Mouse (Mus musculus): ENCODE measurements around the gene Nrp2. TPM values are rescaled to one million over a fixed set of nuclear protein-coding genes. Genes with fewer than 3 reads are reported as not detected.

Nrp2 gene
- 86.4 and 97.2 TPM in 2 replicates for polyA plus RNA-seq (2012; ENCODE audit: insufficient read depth, insufficient read length, missing spikeins)

DNA sequence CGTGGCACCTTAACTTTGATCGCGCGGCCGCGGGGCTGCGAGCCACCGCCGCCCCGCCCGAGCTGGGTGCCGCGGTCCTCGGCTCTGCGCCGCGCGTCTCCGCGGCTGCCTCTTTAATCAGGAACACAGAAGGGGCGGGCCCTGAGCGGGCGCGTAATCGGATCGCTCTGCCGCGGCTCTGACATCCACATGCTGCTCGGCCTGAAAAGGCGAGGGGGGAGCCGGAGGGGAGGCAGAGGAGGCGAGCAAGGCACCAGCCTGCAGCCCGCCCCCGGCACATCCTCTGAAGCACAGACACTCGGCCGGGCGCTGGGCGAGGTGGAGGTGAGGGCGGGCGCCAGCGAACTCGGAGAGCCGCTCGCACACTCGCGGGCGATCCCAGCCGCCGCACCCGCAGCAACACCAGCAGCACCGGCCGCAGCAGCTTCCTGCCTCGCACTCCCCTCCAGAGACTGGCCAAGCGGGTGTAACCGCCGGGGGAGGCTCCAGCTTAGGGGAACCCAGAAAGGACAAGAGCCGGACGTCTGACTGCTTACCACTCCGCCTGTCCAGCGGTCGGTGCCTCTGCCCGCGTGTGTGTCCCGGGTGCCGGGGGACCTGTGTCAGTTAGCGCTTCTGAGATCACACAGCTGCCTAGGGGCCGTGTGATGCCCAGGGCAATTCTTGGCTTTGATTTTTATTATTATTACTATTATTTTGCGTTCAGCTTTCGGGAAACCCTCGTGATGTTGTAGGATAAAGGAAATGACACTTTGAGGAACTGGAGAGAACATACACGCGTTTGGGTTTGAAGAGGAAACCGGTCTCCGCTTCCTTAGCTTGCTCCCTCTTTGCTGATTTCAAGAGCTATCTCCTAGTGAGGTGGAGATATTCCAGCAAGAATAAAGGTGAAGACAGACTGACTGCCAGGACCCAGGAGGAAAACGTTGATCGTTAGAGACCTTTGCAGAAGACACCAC is at the start of gene Nrp2:
TSS of gene Nrp2 (plus strand) at position 128 of the 959 bp plus-strand sequence.
- peak; percentile 87; the same call in 1 of the 2 replicates for TF ChIP-seq POLR2A (IDR thresholded peaks at IDR 0.05; ENCODE audit: borderline replicate concordance, low read depth, low read length)
- no peak for TF ChIP-seq CTCF (IDR thresholded peaks at IDR 0.05; ENCODE audit: low read depth, low read length)
- peak within 1 kb of the TSS; percentile 99 for H3K27ac ChIP-seq (ENCODE audit: insufficient read depth, low read depth, low read length)

DNA sequence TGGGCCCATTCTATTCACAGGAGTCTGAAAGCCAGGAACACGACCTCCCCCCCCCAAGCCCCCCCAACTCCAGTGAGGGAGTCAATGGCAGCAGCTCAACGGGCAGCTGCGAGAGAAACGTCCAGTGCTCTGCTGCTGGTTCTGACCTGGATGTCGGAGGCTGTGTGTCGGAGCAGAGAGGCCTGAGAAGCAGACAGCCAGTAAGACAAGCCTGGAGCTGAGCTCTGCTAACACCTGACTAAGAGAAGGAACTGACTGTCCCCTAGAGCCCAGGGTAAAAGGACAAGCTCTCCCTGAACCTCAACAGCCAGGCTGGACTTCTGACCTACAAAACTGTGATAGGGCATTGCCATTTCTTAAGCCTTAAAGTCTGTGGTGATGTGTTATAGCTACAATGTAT is 48.6 kb upstream of the Nrp2 start:
- no peaks in the 10 kb centered on the region for H3K4me1 ChIP-seq (ENCODE audit: control insufficient read depth, insufficient read depth, low read length)
- no peak overlapping the region for H3K27ac ChIP-seq (ENCODE audit: insufficient read depth, low read depth, low read length)
- TF ChIP-seq POLR2A (IDR thresholded peaks at IDR 0.05; ENCODE audit: borderline replicate concordance, low read depth, low read length), result no peak
- TF ChIP-seq CTCF (IDR thresholded peaks at IDR 0.05; ENCODE audit: low read depth, low read length), result no peak
- H3K4me3 ChIP-seq (ENCODE audit: insufficient read depth, low read length), result no peak overlapping the region

More for the DNA sequence above, at the start of gene Nrp2:
- H3K4me1 ChIP-seq (ENCODE audit: control insufficient read depth, insufficient read depth, low read length), result peaks cover 16% of the 10 kb centered on the region
- H3K4me3 ChIP-seq (ENCODE audit: insufficient read depth, low read length), result peak within 1 kb of the TSS; percentile 70

DNA sequence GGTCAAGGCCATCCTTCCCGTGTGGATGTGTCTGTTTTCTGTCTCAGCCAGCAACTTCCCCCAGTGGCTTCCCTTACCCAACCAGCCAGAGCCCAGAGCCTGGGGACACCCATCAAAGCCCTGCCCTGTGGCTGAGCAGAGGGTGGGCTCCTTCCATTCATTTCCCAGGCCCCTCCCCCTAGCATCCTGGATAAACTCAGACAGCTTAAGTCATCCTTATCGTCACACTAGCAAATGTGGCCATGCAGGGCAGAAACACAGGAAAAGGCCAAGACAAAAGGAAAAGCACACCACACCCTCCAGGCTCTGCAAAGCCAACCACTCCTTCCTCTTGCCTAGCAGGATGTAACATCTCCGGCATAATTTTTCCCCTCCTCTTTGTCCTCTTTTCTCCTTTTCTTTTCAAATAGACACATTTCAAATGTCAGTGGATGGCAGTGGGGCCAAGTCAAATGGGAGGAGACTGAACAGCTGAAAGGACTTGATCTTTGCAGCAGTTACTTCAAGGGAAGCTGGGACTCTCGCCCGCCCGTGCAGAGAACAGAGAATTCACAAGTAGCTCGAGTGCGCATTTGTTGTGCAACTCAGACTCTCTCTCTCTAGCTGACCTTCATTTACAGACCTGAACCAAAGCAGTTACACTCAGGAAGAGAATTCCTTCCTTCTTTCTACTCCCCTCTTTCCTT is 38.0 kb upstream of the Nrp2 start:
- TF ChIP-seq POLR2A (IDR thresholded peaks at IDR 0.05; ENCODE audit: borderline replicate concordance, low read depth, low read length) (no peak), CTCF (IDR thresholded peaks at IDR 0.05; ENCODE audit: low read depth, low read length) (no peak)
- no peaks in the 10 kb centered on the region for H3K4me1 ChIP-seq (ENCODE audit: control insufficient read depth, insufficient read depth, low read length)
- H3K4me3 ChIP-seq (ENCODE audit: insufficient read depth, low read length), result no peak overlapping the region
- no peak overlapping the region for H3K27ac ChIP-seq (ENCODE audit: insufficient read depth, low read depth, low read length)

DNA sequence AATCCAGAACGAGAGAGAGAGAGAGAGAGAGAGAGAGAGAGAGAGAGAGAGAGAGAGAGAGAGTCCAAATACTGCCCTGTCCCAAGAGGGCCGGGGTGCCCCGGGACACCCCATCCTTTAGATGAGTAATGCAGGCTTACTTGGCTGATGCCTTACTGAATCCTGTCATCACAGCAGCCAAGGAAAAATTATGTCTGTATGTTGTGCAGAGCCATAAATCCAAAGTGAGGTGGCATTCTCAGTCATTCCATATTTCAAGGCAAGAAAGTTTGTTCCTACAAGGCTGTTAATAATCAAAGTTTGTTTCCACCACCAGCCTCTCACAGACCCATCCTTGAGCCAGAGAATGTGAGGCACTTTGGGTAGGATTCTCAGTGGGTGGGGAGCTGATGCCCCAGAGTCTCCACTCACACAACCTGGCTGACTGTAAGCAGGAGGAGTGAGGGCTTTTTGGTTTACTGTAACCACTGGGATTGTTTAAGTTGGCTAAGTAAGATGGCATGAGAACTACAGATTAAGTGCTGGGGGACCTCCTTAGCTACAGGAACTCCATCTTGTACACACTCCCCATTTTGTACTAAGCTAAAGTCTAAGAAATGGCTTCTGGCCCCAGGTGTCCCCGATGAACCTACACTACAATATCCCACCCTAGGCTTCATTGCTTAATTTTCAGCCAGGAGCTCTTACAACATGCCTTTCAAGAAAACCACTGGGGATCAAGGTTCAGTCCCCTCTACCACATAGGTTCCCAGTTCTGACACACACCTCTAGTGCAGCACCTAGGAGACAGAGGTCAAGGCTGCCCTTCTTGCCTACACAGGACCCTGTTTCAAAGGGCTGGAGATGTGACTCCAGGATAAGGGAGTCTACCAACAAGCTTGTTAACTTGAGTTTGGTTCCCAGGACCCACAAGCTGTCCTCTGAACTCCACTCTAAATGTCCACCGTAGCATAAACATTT is 37.0 kb upstream of the Nrp2 start:
- no peaks in the 10 kb centered on the region for H3K4me1 ChIP-seq (ENCODE audit: control insufficient read depth, insufficient read depth, low read length)
- no peak overlapping the region for H3K4me3 ChIP-seq (ENCODE audit: insufficient read depth, low read length)
- TF ChIP-seq CTCF (IDR thresholded peaks at IDR 0.05; ENCODE audit: low read depth, low read length) (no peak), POLR2A (IDR thresholded peaks at IDR 0.05; ENCODE audit: borderline replicate concordance, low read depth, low read length) (no peak)
- no peak overlapping the region for H3K27ac ChIP-seq (ENCODE audit: insufficient read depth, low read depth, low read length)

DNA sequence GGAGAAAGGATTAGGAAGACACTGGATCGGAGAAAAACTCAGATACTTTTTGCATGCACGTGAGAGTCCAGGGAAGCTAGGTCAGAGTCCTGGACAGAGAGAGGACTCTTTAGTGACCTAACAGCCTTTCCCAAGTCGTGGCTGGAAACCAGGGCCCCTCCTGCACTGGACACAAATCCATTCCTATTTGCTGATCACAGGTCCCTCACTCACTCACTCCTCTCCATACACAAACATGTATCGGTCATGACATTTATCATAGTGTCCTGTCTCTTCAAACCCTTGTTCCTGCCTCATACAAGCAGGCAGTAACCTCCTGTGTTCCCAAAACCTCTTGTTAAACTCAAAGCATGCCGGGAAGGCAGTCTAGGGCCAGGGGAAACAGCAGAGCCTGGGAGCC is 36.3 kb upstream of the Nrp2 start:
- TF ChIP-seq POLR2A (IDR thresholded peaks at IDR 0.05; ENCODE audit: borderline replicate concordance, low read depth, low read length) (no peak), CTCF (IDR thresholded peaks at IDR 0.05; ENCODE audit: low read depth, low read length) (no peak)
- no peaks in the 10 kb centered on the region for H3K4me1 ChIP-seq (ENCODE audit: control insufficient read depth, insufficient read depth, low read length)
- H3K4me3 ChIP-seq (ENCODE audit: insufficient read depth, low read length), result no peak overlapping the region
- no peak overlapping the region for H3K27ac ChIP-seq (ENCODE audit: insufficient read depth, low read depth, low read length)

DNA sequence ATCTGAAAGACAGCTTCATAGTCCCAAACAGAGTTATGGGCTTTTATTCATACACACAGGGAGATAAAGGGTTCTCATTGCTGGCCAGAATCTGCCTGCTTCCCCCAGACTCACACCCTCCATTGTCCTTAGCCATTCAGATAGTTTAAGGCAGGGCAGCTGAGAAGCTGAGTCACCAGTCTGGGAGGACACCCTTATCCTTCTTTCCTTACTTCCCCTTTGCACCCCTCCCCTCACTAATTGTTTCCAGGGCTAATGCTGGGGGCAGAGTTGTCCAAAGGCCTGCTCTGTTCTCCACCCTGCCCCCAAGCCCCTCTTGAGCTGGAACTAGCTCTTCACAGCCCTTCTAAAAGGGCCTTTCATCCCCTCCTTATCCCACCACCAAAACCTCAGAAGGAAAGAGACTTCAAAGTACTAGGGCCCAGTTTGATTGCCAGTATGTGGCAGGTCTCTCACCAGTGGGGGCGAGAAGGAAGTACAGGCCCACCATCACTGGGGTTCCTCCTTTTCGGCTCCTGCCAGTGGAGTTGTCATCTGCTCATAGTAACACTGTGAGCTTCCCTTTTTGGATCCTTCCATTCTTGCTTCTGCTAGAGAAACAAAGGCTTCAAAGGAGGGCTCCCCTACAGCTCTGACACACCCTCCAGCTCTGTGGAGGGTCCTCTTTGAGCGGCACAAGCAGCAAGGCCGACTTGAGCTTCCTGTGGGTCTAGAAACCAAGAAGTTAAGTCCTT is 24.3 kb upstream of the Nrp2 start:
- TF ChIP-seq POLR2A (IDR thresholded peaks at IDR 0.05; ENCODE audit: borderline replicate concordance, low read depth, low read length) (no peak), CTCF (IDR thresholded peaks at IDR 0.05; ENCODE audit: low read depth, low read length) (no peak)
- H3K4me1 ChIP-seq (ENCODE audit: control insufficient read depth, insufficient read depth, low read length), result peaks cover 18% of the 10 kb centered on the region
- peak overlapping the region; percentile 78 for H3K27ac ChIP-seq (ENCODE audit: insufficient read depth, low read depth, low read length)
- H3K4me3 ChIP-seq (ENCODE audit: insufficient read depth, low read length), result no peak overlapping the region

DNA sequence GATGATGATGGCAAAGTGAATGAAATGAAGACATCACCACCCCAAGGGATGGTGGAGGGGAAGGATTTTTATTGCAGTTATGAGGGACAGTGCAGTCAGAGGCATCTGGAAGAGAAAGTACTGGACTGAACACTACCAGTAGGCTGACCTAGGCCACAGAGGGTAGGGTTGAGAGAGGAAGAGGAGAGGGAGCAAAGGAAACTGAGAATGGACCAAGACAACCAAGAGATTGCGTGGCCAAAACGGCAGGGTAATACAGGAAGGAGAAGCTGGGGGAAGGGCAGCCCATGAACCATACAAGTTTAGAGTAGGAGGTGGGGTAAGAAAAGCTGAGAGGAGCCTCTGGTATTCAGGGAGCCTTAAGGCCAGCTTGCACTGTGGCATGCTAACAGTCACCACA is 23.6 kb upstream of the Nrp2 start:
- peak overlapping the region; percentile 78 for H3K27ac ChIP-seq (ENCODE audit: insufficient read depth, low read depth, low read length)
- TF ChIP-seq CTCF (IDR thresholded peaks at IDR 0.05; ENCODE audit: low read depth, low read length) (no peak), POLR2A (IDR thresholded peaks at IDR 0.05; ENCODE audit: borderline replicate concordance, low read depth, low read length) (no peak)
- H3K4me3 ChIP-seq (ENCODE audit: insufficient read depth, low read length), result no peak overlapping the region
- H3K4me1 ChIP-seq (ENCODE audit: control insufficient read depth, insufficient read depth, low read length), result peaks cover 18% of the 10 kb centered on the region

DNA sequence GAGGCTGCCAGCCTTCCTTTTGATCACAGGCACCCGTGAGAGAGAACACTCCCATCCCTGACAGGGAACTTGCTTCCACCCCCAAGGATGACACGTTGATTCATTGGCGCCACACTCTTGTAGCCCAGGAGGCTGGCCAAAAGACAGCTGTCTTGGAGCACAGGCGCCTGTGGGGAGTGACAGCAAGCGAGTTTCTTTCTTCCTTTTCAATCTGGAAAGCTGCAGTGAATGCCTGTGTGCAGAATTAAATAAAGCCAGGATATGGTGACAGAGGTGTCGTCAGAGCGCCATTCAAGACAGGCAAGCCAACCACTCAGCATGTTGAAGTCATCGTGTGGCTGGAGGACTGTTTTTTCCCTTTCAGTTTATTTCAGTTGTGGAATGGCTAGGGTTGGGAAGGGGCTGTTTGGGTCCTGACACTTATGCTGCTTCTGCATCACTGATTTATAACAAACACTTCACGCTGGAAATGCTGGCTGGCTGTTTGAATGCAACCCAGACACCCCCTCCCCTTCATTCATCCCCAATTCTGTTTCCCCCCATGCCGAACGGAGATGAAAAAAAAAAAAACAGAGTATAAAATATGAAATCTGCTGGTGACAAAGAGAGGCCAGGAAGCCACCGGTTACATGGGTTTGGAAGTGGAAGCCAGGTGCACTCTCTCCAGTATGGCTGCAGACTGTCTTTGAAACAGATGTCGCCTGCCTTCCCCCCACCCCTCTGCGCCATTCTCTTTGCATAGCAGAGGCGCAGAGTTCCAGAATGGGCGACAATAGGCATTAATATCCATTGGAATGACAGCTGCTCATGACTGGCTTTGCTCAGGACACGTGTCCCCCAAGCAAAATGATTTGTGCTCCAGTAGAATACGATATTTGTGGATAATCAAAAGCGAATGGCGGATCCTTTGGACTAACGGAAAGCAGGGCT is 20.4 kb upstream of the Nrp2 start:
- H3K27ac ChIP-seq (ENCODE audit: insufficient read depth, low read depth, low read length), result no peak overlapping the region
- no peak overlapping the region for H3K4me3 ChIP-seq (ENCODE audit: insufficient read depth, low read length)
- TF ChIP-seq CTCF (IDR thresholded peaks at IDR 0.05; ENCODE audit: low read depth, low read length) (no peak), POLR2A (IDR thresholded peaks at IDR 0.05; ENCODE audit: borderline replicate concordance, low read depth, low read length) (no peak)
- H3K4me1 ChIP-seq (ENCODE audit: control insufficient read depth, insufficient read depth, low read length), result peaks cover 18% of the 10 kb centered on the region

Measured in bone marrow macrophage, adult 2 months (primary cell).